ENCODE assay signal across 8 mouse cellular contexts in genomic region chr9:122311051-122311760, GRCm38 (mm10). TPM values are rescaled to one million over a fixed set of nuclear protein-coding genes. Genes with fewer than 3 reads are reported as not detected.
A peak's percentile ranks its signal among the peaks of the same experiment; 100 is the strongest.
DNase-seq lines count a peak whose midpoint lies in the region; ATAC-seq and TF ChIP-seq lines count a peak whose summit lies in the region.

No protein-coding gene starts in this region.

- DNase-seq in R1 (ENCODE audit: low read depth, low spot score): peak; percentile 71
- DNase-seq in kidney, postnatal 10 days: peak; percentile 55
- no peak for DNase-seq in midbrain, embryonic 14.5 days
- DNase-seq in urinary bladder, adult 2 months (ENCODE audit: low spot score): no peak
- DNase-seq in gastrocnemius, postnatal 36 days: no peak
- DNase-seq in layer of hippocampus, adult 8-10 months (ENCODE audit: low spot score in 2 of 2): no peak

- no peak overlapping the region for H3ac ChIP-seq in C2C12 (ENCODE audit: control insufficient read depth, insufficient read length, low read depth)

- no peak for TF ChIP-seq CTCF in C2C12 (IDR thresholded peaks at IDR 0.05; ENCODE audit: control insufficient read depth, insufficient read depth, insufficient read length)

- intact Hi-C loops in gastrocnemius, postnatal 36 days (cut with DNase I): loop anchor here (10.0 kb wide), 1 partner anchor 296 kb away; no protein-coding TSS in a partner anchor

- H3K79me3 ChIP-seq in C2C12 (ENCODE audit: low read depth): no peaks in the 10 kb centered on the region

- H3K4me1 ChIP-seq in heart, embryonic 12.5 days (replicated peaks): peaks cover 7% of the 10 kb centered on the region
- peaks cover 9% of the 10 kb centered on the region for H3K4me1 ChIP-seq in midbrain, embryonic 14.5 days (ENCODE audit: control insufficient read depth, insufficient read depth, low read length)

- peak; percentile 37; the same call in 1 of the 2 replicates for ATAC-seq in heart, embryonic 12.5 days (ENCODE audit: insufficient number of reproducible peaks, low FRiP score)
- no peak for ATAC-seq in midbrain, embryonic 14.5 days (ENCODE audit: low FRiP score, low TSS enrichment)

- H3K27me3 ChIP-seq in C2C12 (ENCODE audit: control insufficient read depth, insufficient read depth, insufficient read length): no peaks in the 10 kb centered on the region
- H3K27me3 ChIP-seq in heart, embryonic 12.5 days (replicated peaks): no peaks in the 10 kb centered on the region
- H3K27me3 ChIP-seq in midbrain, embryonic 14.5 days (ENCODE audit: control insufficient read depth, insufficient read depth, low read length): no peaks in the 10 kb centered on the region

- H3K9me3 ChIP-seq in heart, embryonic 12.5 days (replicated peaks): no peaks in the 10 kb centered on the region
- H3K9me3 ChIP-seq in midbrain, embryonic 14.5 days (ENCODE audit: control insufficient read depth, low read length): no peaks in the 10 kb centered on the region

- H3K27ac ChIP-seq in heart, embryonic 12.5 days (ENCODE audit: poor library complexity, severe bottlenecking): no peak overlapping the region
- no peak overlapping the region for H3K27ac ChIP-seq in midbrain, embryonic 14.5 days (replicated peaks; ENCODE audit: low read depth, low read length)

- no peaks in the 10 kb centered on the region for H3K36me3 ChIP-seq in C2C12 (ENCODE audit: control insufficient read depth, insufficient read depth)
- H3K36me3 ChIP-seq in heart, embryonic 12.5 days: no peaks in the 10 kb centered on the region
- H3K36me3 ChIP-seq in midbrain, embryonic 14.5 days (ENCODE audit: control insufficient read depth, insufficient read depth, low read length): no peaks in the 10 kb centered on the region

- peak overlapping the region; percentile 72 for H3K4me2 ChIP-seq in heart, embryonic 12.5 days
- H3K4me2 ChIP-seq in midbrain, embryonic 14.5 days (ENCODE audit: low read length): peak overlapping the region; percentile 58

- H3K9ac ChIP-seq in heart, embryonic 12.5 days: peak overlapping the region; percentile 81
- H3K9ac ChIP-seq in midbrain, embryonic 14.5 days (replicated peaks; ENCODE audit: low read length): no peak overlapping the region

- 72% methylated on average over 7 of the region's 7 CpGs for WGBS in heart, embryonic 12.5 days
- 75% methylated on average over 7 of the region's 7 CpGs for WGBS in midbrain, embryonic 14.5 days

- H3K79me2 ChIP-seq in C2C12 (ENCODE audit: control insufficient read depth, insufficient read depth): no peaks in the 10 kb centered on the region

- H3K4me3 ChIP-seq in C2C12 (ENCODE audit: insufficient read depth, poor library complexity, severe bottlenecking): peak overlapping the region; percentile 33
- peak overlapping the region; percentile 58 for H3K4me3 ChIP-seq in heart, embryonic 12.5 days
- peak overlapping the region; percentile 33 for H3K4me3 ChIP-seq in midbrain, embryonic 14.5 days (replicated peaks; ENCODE audit: low read depth, low read length)

TF ChIP-seq in C2C12, 6 proteins besides CTCF, POLR2A, EP300 and RAD21:
- TF ChIP-seq FOSL1 (IDR thresholded peaks at IDR 0.05; ENCODE audit: insufficient read depth, low read length, poor library complexity, severe bottlenecking): no peak
- no peak for TF ChIP-seq MYOD1 (IDR thresholded peaks at IDR 0.05; ENCODE audit: control insufficient read depth, insufficient read length, low read depth)
- TF ChIP-seq USF1 (IDR thresholded peaks at IDR 0.05; ENCODE audit: low read depth): no peak
- no peak for TF ChIP-seq MYOG (IDR thresholded peaks at IDR 0.05; ENCODE audit: control insufficient read depth, extremely low read depth, insufficient read length)
- TF ChIP-seq MAX (IDR thresholded peaks at IDR 0.05): no peak
- no peak for TF ChIP-seq CEBPB (IDR thresholded peaks at IDR 0.05; ENCODE audit: low read depth)

RNA-seq across cellular contexts. Expression of gene Ano10, which starts 17.0 kb away (rescaled TPM):
- polyA plus RNA-seq in C2C12 (2012; fragmentation: generic; extraction: Trizol): 36.0 TPM
- polyA plus RNA-seq in heart, embryonic 12.5 days (2016; fragmentation: Nextera tagmentation; extraction: Ambion mirVana): 30.5 and 34.7 TPM in 2 replicates
- 33.1 and 41.2 TPM in 2 replicates for polyA plus RNA-seq in midbrain, embryonic 14.5 days (2014; fragmentation: Nextera tagmentation; extraction: Ambion mirVana)
- polyA plus RNA-seq in urinary bladder, adult 2 months (2012; rRNA removed): 73.2 and 79.4 TPM in 2 replicates
- 10 to 100 TPM; 43.7 to 44.0 TPM for total RNA-seq in gastrocnemius, postnatal 36 days (2021)
- 10 to 100 TPM; 20.0 to 29.5 (median 24.4) TPM for total RNA-seq in layer of hippocampus, adult 8-10 months (2022)

RNA-seq across cellular contexts. Expression of gene Abhd5, which starts 40.2 kb away (rescaled TPM):
- polyA plus RNA-seq in C2C12 (2012; fragmentation: generic; extraction: Trizol): 22.3 TPM
- 16.2 and 19.1 TPM in 2 replicates for polyA plus RNA-seq in heart, embryonic 12.5 days (2016; fragmentation: Nextera tagmentation; extraction: Ambion mirVana)
- 22.0 and 28.0 TPM in 2 replicates for polyA plus RNA-seq in midbrain, embryonic 14.5 days (2014; fragmentation: Nextera tagmentation; extraction: Ambion mirVana)
- polyA plus RNA-seq in urinary bladder, adult 2 months (2012; rRNA removed): 30.8 and 38.4 TPM in 2 replicates
- total RNA-seq in gastrocnemius, postnatal 36 days (2021): 10 to 100 TPM; 36.7 to 37.2 TPM
- total RNA-seq in layer of hippocampus, adult 8-10 months (2022): 10 to 100 TPM; 14.9 to 19.9 (median 18.0) TPM

Comparison
In these comparisons a context has a peak if more than half of its experiments do, and no peak if none do; other contexts are left out.
1. DNase-seq: peak in R1 (single experiment) and kidney, postnatal 10 days (single experiment); none in midbrain, embryonic 14.5 days (single experiment), urinary bladder, adult 2 months (single experiment), gastrocnemius, postnatal 36 days (0 of 2) and layer of hippocampus, adult 8-10 months (0 of 2).
2. Peak in every context shown above with its lines, with median percentiles within 50 percentile points of each other: H3K4me3 ChIP-seq.